In the genomic region with DNA sequence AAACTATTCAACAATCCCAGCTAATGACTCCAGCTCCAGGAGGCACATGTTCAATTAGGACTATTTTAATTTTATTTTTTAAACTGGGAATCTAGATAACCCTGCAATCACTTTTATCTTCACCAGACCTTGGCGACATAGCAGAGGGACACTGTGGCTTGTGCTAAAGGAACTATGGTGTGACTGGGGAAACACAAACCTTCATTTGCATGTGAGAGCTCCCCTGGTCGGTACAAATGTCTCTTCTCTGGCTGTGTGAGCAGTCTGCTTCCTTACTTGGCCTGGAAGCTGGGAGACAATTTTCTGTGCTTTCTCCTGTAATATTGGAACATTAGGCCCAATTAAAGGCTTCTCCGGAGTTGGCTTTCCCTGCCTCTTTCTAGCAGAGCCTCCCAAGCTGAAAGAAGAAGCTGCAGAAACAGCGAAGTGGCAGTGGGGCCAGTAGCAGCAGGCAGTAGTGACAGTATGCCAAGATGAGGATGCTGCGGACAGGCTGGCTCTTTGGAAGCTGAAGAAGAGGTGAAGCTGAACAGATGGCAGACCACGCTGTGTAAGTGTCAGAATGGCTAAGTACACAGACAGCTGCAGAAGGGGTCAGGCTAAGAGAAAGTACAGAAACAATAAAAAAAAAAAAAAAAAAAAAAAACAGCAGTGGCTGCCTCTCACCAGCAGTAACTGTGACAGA, we compare ENCODE assay signal across 11 mouse cellular contexts.
DNase-seq lines count a peak whose midpoint lies in the region; ATAC-seq and TF ChIP-seq lines count a peak whose summit lies in the region.
"Had no signal": no experiment of that assay in that cellular context is flagged by ENCODE, and none has a peak within 500 bp of the region (broad histone marks: within the 10 kb centered on the region; RNA-seq: fewer than 3 reads in every experiment).

No protein-coding gene starts in this region.

- WGBS in forebrain, postnatal 0 days = 9% methylated on average over 6 of the region's 6 CpGs
- 26% methylated on average over 6 of the region's 6 CpGs for WGBS in midbrain, embryonic 12.5 days

- H3K27me3 ChIP-seq in forebrain, postnatal 0 days (ENCODE audit: insufficient read depth, low read length) = no peaks in the 10 kb centered on the region
- H3K27me3 ChIP-seq in midbrain, embryonic 12.5 days = peaks cover 5% of the 10 kb centered on the region; the same call in 1 of the 2 replicates
- H3K27me3 ChIP-seq: embryonic facial prominence, embryonic 13.5 days; kidney, embryonic 15.5 days had no signal

- TF ChIP-seq POLR2A in brain, embryonic 14.5 days (IDR thresholded peaks at IDR 0.05; ENCODE audit: borderline replicate concordance, extremely low read depth, insufficient read depth, insufficient read length, poor library complexity, severe bottlenecking) = no peak

- no peak overlapping the region for H3K4me3 ChIP-seq in forebrain, postnatal 0 days (ENCODE audit: low read depth, low read length)
- H3K4me3 ChIP-seq in midbrain, embryonic 12.5 days = no peak overlapping the region
- H3K4me3 ChIP-seq: embryonic facial prominence, embryonic 13.5 days; kidney, embryonic 15.5 days had no signal

- no peaks in the 10 kb centered on the region for H3K36me3 ChIP-seq in forebrain, postnatal 0 days (ENCODE audit: insufficient read depth)
- no peaks in the 10 kb centered on the region for H3K36me3 ChIP-seq in midbrain, embryonic 12.5 days
- H3K36me3 ChIP-seq: embryonic facial prominence, embryonic 13.5 days; kidney, embryonic 15.5 days had no signal

- intact Hi-C loops in heart, postnatal 25 days (cut with DNase I) = no loop called here

- no peak overlapping the region; the same call in 1 of the 2 replicates for H3K9ac ChIP-seq in forebrain, postnatal 0 days
- H3K9ac ChIP-seq in midbrain, embryonic 12.5 days (replicated peaks) = no peak overlapping the region
- H3K9ac ChIP-seq: embryonic facial prominence, embryonic 13.5 days; kidney, embryonic 15.5 days had no signal

- H3K9me3 ChIP-seq in forebrain, postnatal 0 days (ENCODE audit: low read length) = no peaks in the 10 kb centered on the region
- no peaks in the 10 kb centered on the region for H3K9me3 ChIP-seq in midbrain, embryonic 12.5 days
- H3K9me3 ChIP-seq: embryonic facial prominence, embryonic 13.5 days; kidney, embryonic 15.5 days had no signal

- H3K27ac ChIP-seq in forebrain, postnatal 0 days (ENCODE audit: low read depth, low read length) = no peak overlapping the region
- peak overlapping the region; percentile 63; the same call in 1 of the 2 replicates for H3K27ac ChIP-seq in midbrain, embryonic 12.5 days (replicated peaks)
- H3K27ac ChIP-seq: embryonic facial prominence, embryonic 13.5 days; kidney, embryonic 15.5 days had no signal

- H3K4me2 ChIP-seq in forebrain, postnatal 0 days (ENCODE audit: low read depth) = no peak overlapping the region
- H3K4me2 ChIP-seq in midbrain, embryonic 12.5 days (replicated peaks) = peak overlapping the region; percentile 14; the same call in 1 of the 2 replicates
- H3K4me2 ChIP-seq: embryonic facial prominence, embryonic 13.5 days; kidney, embryonic 15.5 days; liver, embryonic 11.5 days had no signal

- peaks cover 3% of the 10 kb centered on the region; the same call in 1 of the 2 replicates for H3K4me1 ChIP-seq in forebrain, postnatal 0 days (ENCODE audit: insufficient read depth)
- H3K4me1 ChIP-seq in midbrain, embryonic 12.5 days = peaks cover 15% of the 10 kb centered on the region
- H3K4me1 ChIP-seq: kidney, embryonic 15.5 days had no signal

- DNase-seq in brain, embryonic 14.5 days (ENCODE audit: low read depth) = peak; percentile 83
- DNase-seq in cerebellum, adult 11 months = peak; percentile 66
- DNase-seq in forebrain, postnatal 0 days = peak; percentile 39
- no peak for DNase-seq in thymus, postnatal 14 days
- DNase-seq in spleen, postnatal 4 days (ENCODE audit: low spot score in 2 of 2) = no peak
- DNase-seq in heart, postnatal 25 days (ENCODE audit: low spot score) = no peak
- DNase-seq: adrenal gland, adult 2 months had no signal

- TF ChIP-seq CTCF in brain, embryonic 14.5 days (IDR thresholded peaks at IDR 0.05; ENCODE audit: borderline replicate concordance, extremely low read depth, insufficient read depth, insufficient read length) = no peak
- TF ChIP-seq CTCF in forebrain, postnatal 0 days (IDR thresholded peaks at IDR 0.05; ENCODE audit: low read depth) = no peak

- peak; percentile 78 for ATAC-seq in forebrain, postnatal 0 days
- ATAC-seq in midbrain, embryonic 12.5 days (ENCODE audit: low FRiP score, low read depth) = peak; percentile 77

Comparison
In these comparisons a context has a peak if more than half of its experiments do, and no peak if none do; other contexts are left out.
1. DNase-seq: peak in brain, embryonic 14.5 days (single experiment), cerebellum, adult 11 months (single experiment) and forebrain, postnatal 0 days (single experiment); none in thymus, postnatal 14 days (single experiment), spleen, postnatal 4 days (0 of 2) and heart, postnatal 25 days (single experiment).